Mouse (Mus musculus) ES-Bruce4 (cell line): ENCODE results near the gene Ercc4.

Experiments used
- EP300 ChIP-seq: IDR thresholded peaks from 2 replicates; pipeline ENCODE4 v1.6.1; 2011; ENCODE audit warnings: low read depth, low read length; ENCODE audit not compliant: insufficient read depth
- POLR2A ChIP-seq: IDR thresholded peaks from one replicate; pipeline ENCODE4 v1.8.1; 2011; ENCODE audit warnings: low read length; ENCODE audit not compliant: insufficient read depth

GRCm38 (mm10) chr16:13117967-13118430 is 8.5 kb downstream of the Ercc4 start:
- no peak for TF ChIP-seq POLR2A
- TF ChIP-seq EP300: no peak
